Mouse (Mus musculus) olfactory bulb, adult 2 months (tissue): ENCODE data around the gene Mast4.

Source experiments
- CTCF ChIP-seq: fragments of 200-500 bp; IDR thresholded peaks from 2 replicates; pipeline ENCODE4 v1.5.1; 2012; ENCODE audit warnings: low read depth, mild to moderate bottlenecking, low read length, moderate library complexity; ENCODE audit not compliant: insufficient read depth
- POLR2A ChIP-seq: fragments of 200-500 bp; IDR thresholded peaks from 2 replicates; pipeline ENCODE4 v1.6.1; 2012; ENCODE audit warnings: mild to moderate bottlenecking, low read depth, low read length, moderate library complexity; ENCODE audit not compliant: insufficient read depth

- TF ChIP-seq CTCF: no peak
- TF ChIP-seq POLR2A: no peak
Observed at GRCm38 (mm10) chr13:103121796-103122792, 212.2 kb downstream of the Mast4 start.
